Mouse (Mus musculus): ENCODE measurements around the gene Eloa. TPM values are rescaled to one million over a fixed set of nuclear protein-coding genes. Genes with fewer than 3 reads are reported as not detected.

Gene Eloa
- polyA plus RNA-seq, 1 experiment = 18.4 TPM

- Histone ChIP-seq H3K79me3 (ENCODE audit: low read depth) (no peaks in the 10 kb centered on the region), H3K27me3 (ENCODE audit: control insufficient read depth, insufficient read depth, insufficient read length) (no peaks in the 10 kb centered on the region), H3K4me3 (ENCODE audit: insufficient read depth, poor library complexity, severe bottlenecking) (no peak overlapping the region), H3K79me2 (ENCODE audit: control insufficient read depth, insufficient read depth) (no peaks in the 10 kb centered on the region), H3ac (ENCODE audit: control insufficient read depth, insufficient read length, low read depth) (no peak overlapping the region), H3K36me3 (ENCODE audit: control insufficient read depth, insufficient read depth) (no peaks in the 10 kb centered on the region)
- TF ChIP-seq MYOG (IDR thresholded peaks at IDR 0.05; ENCODE audit: control insufficient read depth, extremely low read depth, insufficient read length) = no peak
- no peak for TF ChIP-seq FOSL1 (IDR thresholded peaks at IDR 0.05; ENCODE audit: insufficient read depth, low read length, poor library complexity, severe bottlenecking)
- TF ChIP-seq MYOD1 (IDR thresholded peaks at IDR 0.05; ENCODE audit: control insufficient read depth, insufficient read length, low read depth) = no peak
- no peak for TF ChIP-seq MAX (IDR thresholded peaks at IDR 0.05)
- TF ChIP-seq CEBPB (IDR thresholded peaks at IDR 0.05; ENCODE audit: low read depth) = no peak
- TF ChIP-seq CTCF (IDR thresholded peaks at IDR 0.05; ENCODE audit: control insufficient read depth, insufficient read depth, insufficient read length) = no peak
- no peak for TF ChIP-seq USF1 (IDR thresholded peaks at IDR 0.05; ENCODE audit: low read depth)
Measured at GRCm38 (mm10) chr4:136028132-136028564, 6.6 kb upstream of the Eloa start.

GRCm38 (mm10) chr4:136027416-136028131 lies 6.0 kb upstream of the Eloa start:
- no peak for TF ChIP-seq FOSL1 (IDR thresholded peaks at IDR 0.05; ENCODE audit: insufficient read depth, low read length, poor library complexity, severe bottlenecking)
- TF ChIP-seq MYOD1 (IDR thresholded peaks at IDR 0.05; ENCODE audit: control insufficient read depth, insufficient read length, low read depth) = no peak
- TF ChIP-seq USF1 (IDR thresholded peaks at IDR 0.05; ENCODE audit: low read depth) = no peak
- TF ChIP-seq CTCF (IDR thresholded peaks at IDR 0.05; ENCODE audit: control insufficient read depth, insufficient read depth, insufficient read length) = no peak
- no peak for TF ChIP-seq MAX (IDR thresholded peaks at IDR 0.05)
- no peak for TF ChIP-seq CEBPB (IDR thresholded peaks at IDR 0.05; ENCODE audit: low read depth)
- no peaks in the 10 kb centered on the region for H3K27me3 ChIP-seq (ENCODE audit: control insufficient read depth, insufficient read depth, insufficient read length)
- no peaks in the 10 kb centered on the region for H3K36me3 ChIP-seq (ENCODE audit: control insufficient read depth, insufficient read depth)
- no peaks in the 10 kb centered on the region for H3K79me3 ChIP-seq (ENCODE audit: low read depth)
- no peak overlapping the region for H3ac ChIP-seq (ENCODE audit: control insufficient read depth, insufficient read length, low read depth)
- no peak overlapping the region for H3K4me3 ChIP-seq (ENCODE audit: insufficient read depth, poor library complexity, severe bottlenecking)
- H3K79me2 ChIP-seq (ENCODE audit: control insufficient read depth, insufficient read depth) = no peaks in the 10 kb centered on the region

GRCm38 (mm10) chr4:136025350-136025749 lies 3.8 kb upstream of the Eloa start:
- no peak overlapping the region for H3ac ChIP-seq (ENCODE audit: control insufficient read depth, insufficient read length, low read depth)
- H3K36me3 ChIP-seq (ENCODE audit: control insufficient read depth, insufficient read depth) = no peaks in the 10 kb centered on the region
- peaks cover 9% of the 10 kb centered on the region for H3K79me2 ChIP-seq (ENCODE audit: control insufficient read depth, insufficient read depth)
- peaks cover 7% of the 10 kb centered on the region for H3K79me3 ChIP-seq (ENCODE audit: low read depth)
- H3K4me3 ChIP-seq (ENCODE audit: insufficient read depth, poor library complexity, severe bottlenecking) = no peak overlapping the region
- no peak for TF ChIP-seq FOSL1 (IDR thresholded peaks at IDR 0.05; ENCODE audit: insufficient read depth, low read length, poor library complexity, severe bottlenecking)
- H3K27me3 ChIP-seq (ENCODE audit: control insufficient read depth, insufficient read depth, insufficient read length) = no peaks in the 10 kb centered on the region

- Histone ChIP-seq H3ac (ENCODE audit: control insufficient read depth, insufficient read length, low read depth) (no peak overlapping the region), H3K4me3 (ENCODE audit: insufficient read depth, poor library complexity, severe bottlenecking) (no peak overlapping the region), H3K36me3 (ENCODE audit: control insufficient read depth, insufficient read depth) (no peaks in the 10 kb centered on the region), H3K79me2 (ENCODE audit: control insufficient read depth, insufficient read depth) (peaks cover 34% of the 10 kb centered on the region), H3K79me3 (ENCODE audit: low read depth) (peaks cover 29% of the 10 kb centered on the region), H3K27me3 (ENCODE audit: control insufficient read depth, insufficient read depth, insufficient read length) (no peaks in the 10 kb centered on the region)
- TF ChIP-seq CTCF (IDR thresholded peaks at IDR 0.05; ENCODE audit: control insufficient read depth, insufficient read depth, insufficient read length) (no peak), MAX (IDR thresholded peaks at IDR 0.05) (no peak), CEBPB (IDR thresholded peaks at IDR 0.05; ENCODE audit: low read depth) (no peak), USF1 (IDR thresholded peaks at IDR 0.05; ENCODE audit: low read depth) (no peak), MYOG (IDR thresholded peaks at IDR 0.05; ENCODE audit: control insufficient read depth, extremely low read depth, insufficient read length) (no peak), MYOD1 (IDR thresholded peaks at IDR 0.05; ENCODE audit: control insufficient read depth, insufficient read length, low read depth) (no peak), FOSL1 (IDR thresholded peaks at IDR 0.05; ENCODE audit: insufficient read depth, low read length, poor library complexity, severe bottlenecking) (no peak)
Measured at GRCm38 (mm10) chr4:136022924-136023323, 1.4 kb upstream of the Eloa start.

GRCm38 (mm10) chr4:136020743-136021548 lies 617 bp downstream of the Eloa start:
- Histone ChIP-seq H3K4me3 (ENCODE audit: insufficient read depth, poor library complexity, severe bottlenecking) (peak overlapping the region; percentile 83), H3K36me3 (ENCODE audit: control insufficient read depth, insufficient read depth) (no peaks in the 10 kb centered on the region), H3K79me2 (ENCODE audit: control insufficient read depth, insufficient read depth) (peaks cover 53% of the 10 kb centered on the region), H3K27me3 (ENCODE audit: control insufficient read depth, insufficient read depth, insufficient read length) (no peaks in the 10 kb centered on the region), H3ac (ENCODE audit: control insufficient read depth, insufficient read length, low read depth) (peak overlapping the region; percentile 91), H3K79me3 (ENCODE audit: low read depth) (peaks cover 46% of the 10 kb centered on the region)
- TF ChIP-seq MYOD1 (IDR thresholded peaks at IDR 0.05; ENCODE audit: control insufficient read depth, insufficient read length, low read depth) (no peak), USF1 (IDR thresholded peaks at IDR 0.05; ENCODE audit: low read depth) (no peak), CTCF (IDR thresholded peaks at IDR 0.05; ENCODE audit: control insufficient read depth, insufficient read depth, insufficient read length) (no peak), CEBPB (IDR thresholded peaks at IDR 0.05; ENCODE audit: low read depth) (no peak), FOSL1 (IDR thresholded peaks at IDR 0.05; ENCODE audit: insufficient read depth, low read length, poor library complexity, severe bottlenecking) (no peak), MAX (IDR thresholded peaks at IDR 0.05) (no peak), MYOG (IDR thresholded peaks at IDR 0.05; ENCODE audit: control insufficient read depth, extremely low read depth, insufficient read length) (no peak)

Data from C2C12 (cell line).